Mouse (Mus musculus) frontal cortex, adult 2 months (tissue): ENCODE measurements around the gene Slc44a5. TPM values are rescaled to one million over a fixed set of nuclear protein-coding genes. Genes with fewer than 3 reads are reported as not detected.

ENCODE experiments used
- DNase-seq, 2 experiments: peaks; one replicate each; pipeline ENCODE4 v3.0.0; 2022; ENCODE audit warnings: low spot score in 1 of 2; ENCODE audit errors: extremely low spot score in 1 of 2
- polyA plus RNA-seq: library from polyadenylated mRNA; depleted of rRNA; stranded (reverse); fragments of >200 nt; gene quantifications from 2 replicates; pipeline ENCODE4 v1.2.3, GENCODE M21; 2012

The Slc44a5 gene
- polyA plus RNA-seq, 1 experiment: 8.3 TPM

GRCm38 (mm10) chr3:154091468-154092338 lies 118.5 kb downstream of the Slc44a5 start:
- DNase-seq: no peak

- no peak for DNase-seq
These were observed 119.2 kb downstream of the Slc44a5 start for GRCm38 (mm10) chr3:154092466-154092865.

- no peak for DNase-seq
These were observed 120.6 kb downstream of the Slc44a5 start for GRCm38 (mm10) chr3:154093745-154094322.

- no peak for DNase-seq
These were observed 128.4 kb downstream of the Slc44a5 start for GRCm38 (mm10) chr3:154101671-154102070.

GRCm38 (mm10) chr3:154110528-154110927 lies 137.3 kb downstream of the Slc44a5 start:
- DNase-seq: no peak

- no peak for DNase-seq
These were observed 138.0 kb downstream of the Slc44a5 start for GRCm38 (mm10) chr3:154111221-154111620.

GRCm38 (mm10) chr3:154114991-154115390 lies 141.8 kb downstream of the Slc44a5 start:
- no peak for DNase-seq

GRCm38 (mm10) chr3:154115478-154115877 lies 142.2 kb downstream of the Slc44a5 start:
- no peak for DNase-seq

- DNase-seq: no peak
These were observed 142.8 kb downstream of the Slc44a5 start for GRCm38 (mm10) chr3:154116000-154116399.

- no peak for DNase-seq
These were observed 145.9 kb downstream of the Slc44a5 start for GRCm38 (mm10) chr3:154118992-154119603.

GRCm38 (mm10) chr3:154122531-154122930 lies 149.3 kb downstream of the Slc44a5 start:
- no peak for DNase-seq

- no peak for DNase-seq
These were observed 151.8 kb downstream of the Slc44a5 start for GRCm38 (mm10) chr3:154124890-154125575.

- DNase-seq: no peak
These were observed 152.6 kb downstream of the Slc44a5 start for GRCm38 (mm10) chr3:154125768-154126376.

- DNase-seq: no peak
These were observed 154.0 kb downstream of the Slc44a5 start for GRCm38 (mm10) chr3:154127246-154127645.

- no peak for DNase-seq
These were observed 155.8 kb downstream of the Slc44a5 start for GRCm38 (mm10) chr3:154129036-154129435.

GRCm38 (mm10) chr3:154130431-154131114 lies 157.3 kb downstream of the Slc44a5 start:
- DNase-seq: no peak

GRCm38 (mm10) chr3:154133986-154134385 lies 160.8 kb downstream of the Slc44a5 start:
- no peak for DNase-seq

GRCm38 (mm10) chr3:154134701-154135100 lies 161.5 kb downstream of the Slc44a5 start:
- DNase-seq: no peak

GRCm38 (mm10) chr3:154136501-154136900 lies 163.3 kb downstream of the Slc44a5 start:
- DNase-seq: peak in 1 of 2 experiments; percentile 29

- DNase-seq: no peak
These were observed 168.1 kb downstream of the Slc44a5 start for GRCm38 (mm10) chr3:154141346-154141745.
